Mouse (Mus musculus): ENCODE data around the gene Hsph1. TPM values are rescaled to one million over a fixed set of nuclear protein-coding genes. Genes with fewer than 3 reads are reported as not detected.

The Hsph1 gene
- polyA plus RNA-seq, 1 experiment: 2.8 TPM

DNA sequence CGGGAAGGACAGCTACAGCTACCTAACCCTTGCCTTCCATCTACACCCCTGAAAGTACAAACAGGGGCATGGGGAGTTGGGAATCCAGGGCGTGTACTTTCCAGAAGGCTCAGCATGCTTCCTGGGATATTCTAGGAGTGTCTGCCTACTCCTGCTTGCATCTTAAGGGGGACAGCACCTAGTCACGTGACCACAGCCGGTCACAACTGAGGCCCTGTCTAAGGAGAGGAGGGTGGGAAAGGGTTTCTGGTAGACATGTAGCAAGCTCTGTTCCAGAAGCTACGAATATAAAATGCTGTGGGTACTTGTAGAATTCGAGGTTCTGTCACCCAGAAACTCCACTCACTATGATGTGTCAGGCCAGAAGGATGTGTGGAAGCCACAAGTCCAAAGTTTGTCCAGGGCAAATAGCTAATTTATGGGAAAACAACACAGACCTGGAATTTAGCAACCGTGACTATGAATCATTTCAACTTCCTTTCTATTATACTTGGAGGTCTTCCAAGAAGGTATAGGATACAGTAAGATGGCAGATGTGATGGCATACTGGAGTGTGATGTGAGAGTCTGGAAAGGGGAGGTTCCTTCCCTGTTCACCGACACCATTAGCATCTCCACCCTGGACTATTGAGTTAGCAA, 29.0 kb downstream of the Hsph1 start:
- Histone ChIP-seq H3K4me3 (replicated peaks) (no peak overlapping the region), H3K36me3 (ENCODE audit: control insufficient read depth) (no peaks in the 10 kb centered on the region), H3K27me3 (ENCODE audit: control insufficient read depth) (no peaks in the 10 kb centered on the region), H3K4me1 (ENCODE audit: control insufficient read depth) (no peaks in the 10 kb centered on the region), H3K9me3 (ENCODE audit: control insufficient read depth, low read length) (0 out of 2 replicates have a peak, but pooled peaks cover under 1% of the 10 kb centered on the region)
- TF ChIP-seq GATA1 (IDR thresholded peaks at IDR 0.05; ENCODE audit: low read length): no peak
- no peak for TF ChIP-seq TAL1 (IDR thresholded peaks at IDR 0.05; ENCODE audit: low read length)

- H3K27me3 ChIP-seq (ENCODE audit: control insufficient read depth): no peaks in the 10 kb centered on the region
- H3K9me3 ChIP-seq (ENCODE audit: control insufficient read depth, low read length): 0 out of 2 replicates have a peak, but pooled peaks cover 3% of the 10 kb centered on the region
- H3K4me1 ChIP-seq (ENCODE audit: control insufficient read depth): no peaks in the 10 kb centered on the region
- H3K36me3 ChIP-seq (ENCODE audit: control insufficient read depth): no peaks in the 10 kb centered on the region
- TF ChIP-seq TAL1 (IDR thresholded peaks at IDR 0.05; ENCODE audit: low read length): no peak
- TF ChIP-seq GATA1 (IDR thresholded peaks at IDR 0.05; ENCODE audit: low read length): no peak
- H3K4me3 ChIP-seq (replicated peaks): no peak overlapping the region
Measured at GRCm38 (mm10) chr5:149603241-149603640, 32.9 kb downstream of the Hsph1 start.

- TF ChIP-seq TAL1 (IDR thresholded peaks at IDR 0.05; ENCODE audit: low read length) (no peak), GATA1 (IDR thresholded peaks at IDR 0.05; ENCODE audit: low read length) (no peak)
- Histone ChIP-seq H3K36me3 (ENCODE audit: control insufficient read depth) (no peaks in the 10 kb centered on the region), H3K9me3 (ENCODE audit: control insufficient read depth, low read length) (peaks cover 3% of the 10 kb centered on the region; the same call in 1 of the 2 replicates), H3K4me3 (replicated peaks) (no peak overlapping the region), H3K4me1 (ENCODE audit: control insufficient read depth) (no peaks in the 10 kb centered on the region), H3K27me3 (ENCODE audit: control insufficient read depth) (0 out of 2 replicates have a peak, but pooled peaks cover 2% of the 10 kb centered on the region)
Measured at GRCm38 (mm10) chr5:149601996-149602395, 34.2 kb downstream of the Hsph1 start.

DNA sequence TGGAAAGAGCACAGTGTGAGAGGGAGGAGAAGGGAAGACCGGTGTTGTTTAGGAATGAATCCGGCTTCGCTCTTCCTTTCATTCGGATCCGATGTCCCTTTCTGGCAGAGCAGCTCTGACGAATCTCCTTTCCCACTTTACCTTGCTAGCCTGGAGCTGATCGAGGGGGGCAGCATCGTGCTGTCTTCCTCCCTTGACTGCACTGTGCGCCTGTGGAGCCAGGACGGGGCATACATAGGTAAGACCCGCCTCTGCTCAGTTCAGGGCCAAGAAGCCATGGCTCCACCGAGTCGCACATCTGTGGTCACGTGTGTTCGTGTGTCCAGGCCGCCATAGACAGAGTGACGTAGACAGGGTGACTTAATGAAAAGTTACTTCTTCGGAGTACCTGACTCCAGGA, 38.8 kb downstream of the Hsph1 start:
- no peaks in the 10 kb centered on the region for H3K36me3 ChIP-seq (ENCODE audit: control insufficient read depth)
- H3K9me3 ChIP-seq (ENCODE audit: control insufficient read depth, low read length): peaks cover 7% of the 10 kb centered on the region; the same call in 1 of the 2 replicates
- no peaks in the 10 kb centered on the region for H3K4me1 ChIP-seq (ENCODE audit: control insufficient read depth)
- no peak overlapping the region for H3K4me3 ChIP-seq (replicated peaks)
- TF ChIP-seq TAL1 (IDR thresholded peaks at IDR 0.05; ENCODE audit: low read length) (no peak), GATA1 (IDR thresholded peaks at IDR 0.05; ENCODE audit: low read length) (no peak)
- H3K27me3 ChIP-seq (ENCODE audit: control insufficient read depth): 0 out of 2 replicates have a peak, but pooled peaks cover 2% of the 10 kb centered on the region

DNA sequence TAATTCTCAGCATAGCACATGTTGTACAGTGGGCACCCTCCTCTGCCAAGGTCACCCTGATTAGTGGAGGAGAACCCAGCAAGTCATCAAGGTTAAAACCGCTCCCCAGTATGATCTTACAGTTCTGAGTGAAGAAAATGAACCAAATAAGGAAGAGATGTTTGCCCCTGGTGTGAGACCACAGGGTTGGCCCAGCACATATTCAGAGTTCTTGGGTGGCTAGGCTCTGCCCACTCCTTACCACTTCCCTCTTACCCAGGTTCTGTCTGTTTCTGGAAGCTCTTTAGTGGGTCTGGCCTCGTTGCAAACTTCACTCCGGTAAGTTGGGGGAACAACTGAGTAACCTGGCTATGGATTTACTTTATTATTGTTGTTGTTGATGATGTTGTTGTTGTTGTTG, 42.0 kb downstream of the Hsph1 start:
- Histone ChIP-seq H3K27me3 (ENCODE audit: control insufficient read depth) (0 out of 2 replicates have a peak, but pooled peaks cover 2% of the 10 kb centered on the region), H3K36me3 (ENCODE audit: control insufficient read depth) (no peaks in the 10 kb centered on the region), H3K9me3 (ENCODE audit: control insufficient read depth, low read length) (peaks cover 4% of the 10 kb centered on the region; the same call in 1 of the 2 replicates), H3K4me3 (replicated peaks) (no peak overlapping the region), H3K4me1 (ENCODE audit: control insufficient read depth) (no peaks in the 10 kb centered on the region)
- no peak for TF ChIP-seq GATA1 (IDR thresholded peaks at IDR 0.05; ENCODE audit: low read length)
- no peak for TF ChIP-seq TAL1 (IDR thresholded peaks at IDR 0.05; ENCODE audit: low read length)

DNA sequence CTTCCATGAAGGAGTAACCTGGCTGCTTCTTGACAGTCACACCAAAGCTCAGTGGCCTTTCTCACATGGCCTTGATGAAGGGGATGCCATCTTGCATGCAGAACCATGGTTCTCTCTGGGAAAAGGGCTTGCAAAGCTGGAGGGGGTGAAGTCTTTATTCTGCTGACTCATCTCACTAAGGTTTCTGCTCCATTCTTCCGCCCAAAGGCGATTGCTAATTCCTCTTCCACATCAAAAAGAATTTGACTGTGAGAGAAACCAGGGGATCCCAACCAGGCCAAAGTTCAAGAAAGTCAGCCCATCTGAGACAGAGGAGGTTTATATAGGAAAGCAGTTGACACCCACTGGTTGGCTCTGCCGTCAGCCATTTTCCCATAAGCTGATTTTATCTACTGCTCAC, 46.2 kb downstream of the Hsph1 start:
- TF ChIP-seq TAL1 (IDR thresholded peaks at IDR 0.05; ENCODE audit: low read length): no peak
- TF ChIP-seq GATA1 (IDR thresholded peaks at IDR 0.05; ENCODE audit: low read length): no peak
- peaks cover 4% of the 10 kb centered on the region; the same call in 1 of the 2 replicates for H3K9me3 ChIP-seq (ENCODE audit: control insufficient read depth, low read length)
- no peaks in the 10 kb centered on the region for H3K4me1 ChIP-seq (ENCODE audit: control insufficient read depth)
- H3K27me3 ChIP-seq (ENCODE audit: control insufficient read depth): no peaks in the 10 kb centered on the region
- H3K4me3 ChIP-seq (replicated peaks): no peak overlapping the region
- H3K36me3 ChIP-seq (ENCODE audit: control insufficient read depth): no peaks in the 10 kb centered on the region

DNA sequence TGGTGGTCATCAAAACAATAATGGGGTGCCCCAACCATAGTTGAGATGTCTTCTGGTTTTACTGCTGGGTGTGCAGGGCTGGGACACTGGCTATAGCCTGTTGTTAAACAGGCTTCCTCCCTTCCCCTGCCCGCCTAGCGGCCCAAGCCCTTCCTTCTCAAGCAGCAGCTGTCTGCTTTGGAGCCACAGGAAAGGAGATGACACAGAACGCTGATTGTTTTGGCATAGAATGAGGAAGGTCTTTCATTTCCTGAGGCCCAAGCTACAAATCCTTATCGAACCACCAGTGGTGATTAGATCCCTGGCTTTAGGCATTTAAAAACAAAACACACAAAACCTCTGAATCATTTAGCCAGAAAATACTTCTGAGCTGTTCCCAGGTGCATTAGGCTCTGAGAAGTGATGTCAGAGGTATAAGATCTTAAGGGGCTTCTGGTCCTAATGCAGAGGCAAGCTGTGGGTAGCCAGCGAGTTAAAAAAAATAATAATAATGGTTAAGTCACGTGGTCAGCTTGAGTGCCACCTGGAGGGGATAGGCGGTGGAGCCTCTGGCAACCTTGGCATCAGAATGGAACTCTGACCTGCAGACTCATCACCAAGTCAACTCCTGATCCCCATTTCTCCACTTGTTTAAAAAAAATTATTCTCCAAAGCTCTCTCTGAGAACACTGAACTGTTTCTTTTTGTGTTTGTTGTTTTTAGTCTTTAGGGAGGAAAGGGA, 47.2 kb downstream of the Hsph1 start:
- Histone ChIP-seq H3K9me3 (ENCODE audit: control insufficient read depth, low read length) (peaks cover 4% of the 10 kb centered on the region; the same call in 1 of the 2 replicates), H3K36me3 (ENCODE audit: control insufficient read depth) (no peaks in the 10 kb centered on the region), H3K27me3 (ENCODE audit: control insufficient read depth) (no peaks in the 10 kb centered on the region), H3K4me1 (ENCODE audit: control insufficient read depth) (no peaks in the 10 kb centered on the region), H3K4me3 (replicated peaks) (no peak overlapping the region)
- no peak for TF ChIP-seq TAL1 (IDR thresholded peaks at IDR 0.05; ENCODE audit: low read length)
- no peak for TF ChIP-seq GATA1 (IDR thresholded peaks at IDR 0.05; ENCODE audit: low read length)

- Histone ChIP-seq H3K4me3 (replicated peaks) (no peak overlapping the region), H3K27me3 (ENCODE audit: control insufficient read depth) (no peaks in the 10 kb centered on the region), H3K4me1 (ENCODE audit: control insufficient read depth) (no peaks in the 10 kb centered on the region), H3K9me3 (ENCODE audit: control insufficient read depth, low read length) (no peaks in the 10 kb centered on the region; the same call in 1 of the 2 replicates), H3K36me3 (ENCODE audit: control insufficient read depth) (no peaks in the 10 kb centered on the region)
- TF ChIP-seq TAL1 (IDR thresholded peaks at IDR 0.05; ENCODE audit: low read length) (no peak), GATA1 (IDR thresholded peaks at IDR 0.05; ENCODE audit: low read length) (no peak)
Measured at GRCm38 (mm10) chr5:149587327-149587895, 48.8 kb downstream of the Hsph1 start.

DNA sequence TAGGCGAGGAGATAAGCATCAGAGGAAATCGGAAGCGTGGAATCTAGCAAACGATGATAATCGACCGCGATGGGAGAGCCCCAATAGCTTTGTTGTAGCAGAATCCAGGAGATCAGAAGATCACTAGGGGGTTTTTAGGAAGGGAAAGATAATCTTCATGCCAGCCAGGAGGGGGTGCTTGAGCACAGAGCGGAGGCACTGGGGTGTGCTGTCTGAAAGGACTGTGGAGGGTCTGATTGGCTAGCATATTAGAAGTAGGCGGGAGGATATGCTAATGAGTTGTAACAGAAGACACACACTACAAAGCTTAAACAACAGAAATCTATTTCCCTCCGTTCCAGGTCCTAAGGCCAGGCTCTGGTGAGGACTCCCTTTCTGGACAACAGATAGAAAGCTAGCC, 50.3 kb downstream of the Hsph1 start:
- Histone ChIP-seq H3K4me3 (replicated peaks) (no peak overlapping the region), H3K27me3 (ENCODE audit: control insufficient read depth) (no peaks in the 10 kb centered on the region), H3K36me3 (ENCODE audit: control insufficient read depth) (no peaks in the 10 kb centered on the region), H3K4me1 (ENCODE audit: control insufficient read depth) (no peaks in the 10 kb centered on the region), H3K9me3 (ENCODE audit: control insufficient read depth, low read length) (no peaks in the 10 kb centered on the region)
- TF ChIP-seq GATA1 (IDR thresholded peaks at IDR 0.05; ENCODE audit: low read length) (no peak), TAL1 (IDR thresholded peaks at IDR 0.05; ENCODE audit: low read length) (no peak)

All from erythroblast, embryonic 14.5 days (primary cell).